15 mouse cellular contexts compared by ENCODE assay signal in genomic region chr15:63310426-63310825, GRCm38 (mm10).
"Had no signal": no experiment of that assay in that cellular context is flagged by ENCODE, and none has a peak within 500 bp of the region (broad histone marks: within the 10 kb centered on the region; RNA-seq: fewer than 3 reads in every experiment).

No protein-coding gene starts in this region.

- H3K27ac ChIP-seq: macrophage; midbrain, embryonic 13.5 days; midbrain, embryonic 15.5 days; neural tube, embryonic 12.5 days; stomach, embryonic 15.5 days; stomach, postnatal 0 days had no signal

- H3K4me1 ChIP-seq: megakaryocyte, embryonic 14.5 days; midbrain, embryonic 13.5 days; midbrain, embryonic 15.5 days; neural tube, embryonic 12.5 days; stomach, embryonic 15.5 days had no signal

- DNase-seq: lung, adult 18-20 months; lung, embryonic 14.5 days; lung, postnatal 10 days; right cerebral cortex, postnatal 14 days; thymus, adult 2 months; thymus, postnatal 25 days; thymus, postnatal 4 days had no signal

- H3K36me3 ChIP-seq: midbrain, embryonic 13.5 days; midbrain, embryonic 15.5 days; neural tube, embryonic 12.5 days; stomach, embryonic 15.5 days had no signal

- H3K4me2 ChIP-seq: lung, embryonic 14.5 days; midbrain, embryonic 11.5 days; midbrain, embryonic 13.5 days; midbrain, embryonic 15.5 days; neural tube, embryonic 12.5 days; stomach, embryonic 15.5 days had no signal

- H3K9me3 ChIP-seq: megakaryocyte, embryonic 14.5 days; midbrain, embryonic 13.5 days; midbrain, embryonic 15.5 days; neural tube, embryonic 12.5 days; stomach, embryonic 15.5 days had no signal

- H3K4me3 ChIP-seq: megakaryocyte, embryonic 14.5 days; midbrain, embryonic 13.5 days; midbrain, embryonic 15.5 days; neural tube, embryonic 12.5 days; stomach, embryonic 15.5 days had no signal

- H3K27me3 ChIP-seq: megakaryocyte, embryonic 14.5 days; midbrain, embryonic 13.5 days; midbrain, embryonic 15.5 days; neural tube, embryonic 12.5 days; stomach, embryonic 15.5 days had no signal

- H3K9ac ChIP-seq: lung, embryonic 14.5 days; midbrain, embryonic 13.5 days; midbrain, embryonic 15.5 days; neural tube, embryonic 12.5 days; stomach, embryonic 15.5 days had no signal

- ATAC-seq: midbrain, embryonic 13.5 days; midbrain, embryonic 15.5 days had no signal
